Mouse (Mus musculus): Measurements from ENCODE around the gene Gm28047. TPM values are rescaled to one million over a fixed set of nuclear protein-coding genes. Genes with fewer than 3 reads are reported as not detected.

Gm28047 gene
- polyA plus RNA-seq, 1 experiment, result not detected

DNA sequence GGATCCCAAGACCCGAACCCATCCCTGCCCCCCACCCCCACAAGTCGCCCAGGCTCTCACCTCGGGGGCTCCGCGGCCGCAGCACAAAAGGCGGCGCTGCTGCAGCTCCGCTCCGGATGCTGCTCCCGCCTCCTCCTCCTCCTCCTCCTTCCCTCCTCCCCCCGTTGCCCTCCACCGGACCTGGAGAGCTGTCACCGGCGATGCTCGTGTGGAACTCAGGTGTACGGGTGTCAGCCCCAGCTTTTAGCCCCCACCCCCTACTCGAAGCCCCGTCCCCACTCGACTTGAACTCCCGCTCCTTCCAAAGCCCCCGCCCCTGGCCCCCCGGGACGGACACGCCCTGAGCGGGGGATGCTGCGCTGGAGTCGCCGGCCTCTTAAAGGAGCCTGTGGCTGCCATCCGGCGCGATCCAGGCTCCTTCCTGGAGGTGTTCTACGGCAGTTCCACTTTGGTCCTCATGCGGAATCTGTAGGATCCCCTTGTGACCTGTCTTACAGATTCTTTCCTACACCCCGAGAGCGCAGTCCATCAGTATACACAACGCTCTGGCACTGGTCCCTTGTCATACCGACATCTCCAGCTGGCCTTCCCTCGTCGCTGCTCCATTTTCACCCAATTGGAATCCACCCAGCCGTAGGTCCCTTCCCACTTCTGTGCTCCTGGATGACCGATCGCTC, 108.0 kb downstream of the Gm28047 start, which contains the start of gene Map3k12:
Gene Map3k12 (minus strand): TSS at position 337 of the 677 bp plus-strand sequence.
- peak within 1 kb of the TSS; percentile 37 for H3ac ChIP-seq (ENCODE audit: control insufficient read depth, insufficient read length)

DNA sequence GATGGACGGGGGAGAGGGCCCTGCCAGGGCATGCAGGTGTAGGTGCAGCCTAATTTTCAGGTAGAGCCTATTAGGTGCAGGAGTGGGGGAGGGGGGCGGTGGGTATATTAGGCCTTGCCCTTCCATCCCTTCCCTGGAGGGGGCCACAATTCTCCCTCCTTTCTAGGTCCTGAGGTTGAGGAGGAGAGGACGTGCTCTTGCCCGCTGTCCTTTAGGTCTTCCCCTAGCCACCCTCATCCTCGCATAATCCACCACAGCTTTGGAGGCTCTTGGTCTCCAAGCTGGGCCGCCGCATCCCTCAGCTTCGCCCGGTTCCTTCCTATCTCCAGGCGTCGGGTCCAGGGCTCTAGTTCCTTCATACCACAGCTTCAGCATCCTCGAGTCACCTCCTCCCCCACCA, 108.6 kb downstream of the Gm28047 start:
- TF ChIP-seq CEBPB (IDR thresholded peaks at IDR 0.05; ENCODE audit: insufficient read depth, poor library complexity, severe bottlenecking) (no peak), MYOD1 (IDR thresholded peaks at IDR 0.05; ENCODE audit: control insufficient read depth in 1 of 3, insufficient read length in 2 of 3, low read depth in 2 of 3) (no peak), E2F4 (IDR thresholded peaks at IDR 0.05; ENCODE audit: insufficient read depth) (no peak), POLR2A (IDR thresholded peaks at IDR 0.05; ENCODE audit: insufficient read length, low read depth) (no peak), POLR2AphosphoS2 (IDR thresholded peaks at IDR 0.05; ENCODE audit: insufficient read length, low read depth) (no peak), MAX (IDR thresholded peaks at IDR 0.05; ENCODE audit: low read depth) (no peak)
- Histone ChIP-seq H3K4me3 (peak overlapping the region; percentile 56), H3K27me3 (ENCODE audit: control insufficient read depth, insufficient read depth, insufficient read length) (no peaks in the 10 kb centered on the region), H3K4me2 (ENCODE audit: low read depth) (peak overlapping the region; percentile 100), H3K36me3 (ENCODE audit: control insufficient read depth, insufficient read depth) (no peaks in the 10 kb centered on the region), H3K79me2 (ENCODE audit: control insufficient read depth, insufficient read depth) (peaks cover 27% of the 10 kb centered on the region), H3ac (ENCODE audit: control insufficient read depth, insufficient read length) (peak overlapping the region; percentile 37)

More for the DNA sequence above, 108.0 kb downstream of the Gm28047 start, which contains the start of gene Map3k12:
- Histone ChIP-seq H3K36me3 (ENCODE audit: control insufficient read depth, insufficient read depth) (peaks cover 3% of the 10 kb centered on the region), H3K79me2 (ENCODE audit: control insufficient read depth, insufficient read depth) (peaks cover 29% of the 10 kb centered on the region), H3K4me2 (ENCODE audit: low read depth) (peak within 1 kb of the TSS; percentile 100), H3K4me3 (peak within 1 kb of the TSS; percentile 56), H3K27me3 (ENCODE audit: control insufficient read depth, insufficient read depth, insufficient read length) (no peaks in the 10 kb centered on the region)
- no peak for TF ChIP-seq TCF12 (IDR thresholded peaks at IDR 0.05; ENCODE audit: insufficient read depth, poor library complexity, severe bottlenecking)
- TF ChIP-seq POLR2AphosphoS2 (IDR thresholded peaks at IDR 0.05; ENCODE audit: insufficient read length, low read depth), result peak; percentile 60
- TF ChIP-seq POLR2A (IDR thresholded peaks at IDR 0.05; ENCODE audit: insufficient read length, low read depth), result peak; percentile 46

DNA sequence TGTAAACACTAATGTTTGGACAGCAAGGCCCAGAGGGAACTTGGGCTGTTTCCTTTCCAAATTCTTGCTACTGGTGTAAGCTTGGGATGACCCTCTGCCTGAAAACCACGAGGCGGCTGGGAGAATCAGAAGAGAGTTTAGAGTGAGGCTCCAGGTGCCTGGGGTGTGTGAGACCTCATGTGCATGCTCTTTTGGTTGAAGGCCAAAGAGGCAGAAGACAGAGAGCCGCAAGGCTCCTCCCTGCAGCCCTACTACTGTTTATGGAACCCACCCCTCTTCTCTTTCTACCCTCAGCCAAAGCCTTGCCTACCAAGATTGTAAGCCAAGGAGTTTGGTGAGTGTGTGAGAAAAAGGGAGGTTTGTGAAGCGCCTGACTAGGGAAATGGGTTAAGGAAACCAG, 109.1 kb downstream of the Gm28047 start:
- peaks cover 22% of the 10 kb centered on the region for H3K79me2 ChIP-seq (ENCODE audit: control insufficient read depth, insufficient read depth)
- no peak for TF ChIP-seq CEBPB (IDR thresholded peaks at IDR 0.05; ENCODE audit: insufficient read depth, poor library complexity, severe bottlenecking)
- H3K36me3 ChIP-seq (ENCODE audit: control insufficient read depth, insufficient read depth), result no peaks in the 10 kb centered on the region
- peak overlapping the region; percentile 100 for H3K4me2 ChIP-seq (ENCODE audit: low read depth)
- no peak overlapping the region for H3ac ChIP-seq (ENCODE audit: control insufficient read depth, insufficient read length)
- H3K4me3 ChIP-seq, result peak overlapping the region; percentile 56
- H3K27me3 ChIP-seq (ENCODE audit: control insufficient read depth, insufficient read depth, insufficient read length), result no peaks in the 10 kb centered on the region

DNA sequence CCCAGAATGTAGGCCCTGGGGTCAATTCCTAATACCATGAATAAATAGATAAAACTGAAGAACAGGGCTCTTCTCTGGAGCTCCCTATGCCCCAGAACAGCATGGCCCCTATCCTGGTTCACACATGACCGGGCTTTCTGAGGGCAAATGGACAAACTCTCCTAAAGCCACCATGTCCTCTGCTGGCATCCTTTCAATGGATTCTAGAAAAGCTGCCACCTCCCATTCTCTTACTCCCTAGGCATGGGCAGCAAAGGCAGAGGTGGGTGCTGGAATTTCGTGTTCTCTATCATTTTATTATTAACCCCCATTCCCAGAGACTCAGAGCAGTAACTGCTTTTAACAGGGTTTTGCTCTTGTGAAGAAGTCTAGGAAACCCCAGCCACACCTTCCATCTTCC, 109.6 kb downstream of the Gm28047 start:
- no peak overlapping the region for H3K4me2 ChIP-seq (ENCODE audit: low read depth)
- H3ac ChIP-seq (ENCODE audit: control insufficient read depth, insufficient read length), result no peak overlapping the region
- peaks cover 16% of the 10 kb centered on the region for H3K79me2 ChIP-seq (ENCODE audit: control insufficient read depth, insufficient read depth)
- no peak overlapping the region for H3K4me3 ChIP-seq
- no peaks in the 10 kb centered on the region for H3K27me3 ChIP-seq (ENCODE audit: control insufficient read depth, insufficient read depth, insufficient read length)
- TF ChIP-seq MAX (IDR thresholded peaks at IDR 0.05; ENCODE audit: low read depth) (no peak), POLR2A (IDR thresholded peaks at IDR 0.05; ENCODE audit: insufficient read length, low read depth) (no peak), SRF (IDR thresholded peaks at IDR 0.05; ENCODE audit: control insufficient read depth, insufficient read length, low read depth) (no peak), POLR2AphosphoS2 (IDR thresholded peaks at IDR 0.05; ENCODE audit: insufficient read length, low read depth) (no peak), USF1 (IDR thresholded peaks at IDR 0.05; ENCODE audit: low read depth) (no peak), TCF12 (IDR thresholded peaks at IDR 0.05; ENCODE audit: insufficient read depth, poor library complexity, severe bottlenecking) (no peak), TCF3 (IDR thresholded peaks at IDR 0.05; ENCODE audit: insufficient read length, low read depth) (no peak), MYOG (IDR thresholded peaks at IDR 0.05; ENCODE audit: control insufficient read depth in 1 of 3, insufficient read depth in 1 of 3, insufficient read length in 2 of 3, low read depth in 2 of 3) (no peak), CEBPB (IDR thresholded peaks at IDR 0.05; ENCODE audit: insufficient read depth, poor library complexity, severe bottlenecking) (no peak)
- no peaks in the 10 kb centered on the region for H3K36me3 ChIP-seq (ENCODE audit: control insufficient read depth, insufficient read depth)

DNA sequence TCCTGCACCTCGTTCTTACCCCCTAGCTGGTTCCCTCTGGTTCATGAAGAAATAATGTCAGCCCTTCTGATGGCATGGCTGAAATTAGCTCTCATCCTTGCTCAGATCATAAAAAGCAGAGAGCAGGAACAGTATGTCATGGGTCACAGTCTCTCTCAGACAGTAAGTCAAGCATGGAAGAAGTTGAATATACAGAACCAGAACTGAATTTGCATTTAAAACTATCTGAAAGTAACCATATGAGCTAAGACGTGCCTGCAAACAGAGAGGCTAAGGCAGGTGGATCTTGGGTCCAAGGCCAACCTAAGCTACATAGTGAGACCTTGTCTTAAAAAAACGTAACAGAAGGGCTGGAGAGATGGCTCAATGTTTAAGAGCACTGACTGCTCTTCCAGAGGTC, 111.9 kb downstream of the Gm28047 start:
- TF ChIP-seq MYOG (IDR thresholded peaks at IDR 0.05; ENCODE audit: control insufficient read depth in 1 of 3, insufficient read depth in 1 of 3, insufficient read length in 2 of 3, low read depth in 2 of 3) (no peak), POLR2AphosphoS2 (IDR thresholded peaks at IDR 0.05; ENCODE audit: insufficient read length, low read depth) (no peak), TCF12 (IDR thresholded peaks at IDR 0.05; ENCODE audit: insufficient read depth, poor library complexity, severe bottlenecking) (no peak), TCF3 (IDR thresholded peaks at IDR 0.05; ENCODE audit: insufficient read length, low read depth) (no peak), SRF (IDR thresholded peaks at IDR 0.05; ENCODE audit: control insufficient read depth, insufficient read length, low read depth) (no peak), CEBPB (IDR thresholded peaks at IDR 0.05; ENCODE audit: insufficient read depth, poor library complexity, severe bottlenecking) (no peak), REST (IDR thresholded peaks at IDR 0.05; ENCODE audit: insufficient read depth, insufficient read length) (no peak), E2F4 (IDR thresholded peaks at IDR 0.05; ENCODE audit: insufficient read depth) (no peak), MYOD1 (IDR thresholded peaks at IDR 0.05; ENCODE audit: control insufficient read depth in 1 of 3, insufficient read length in 2 of 3, low read depth in 2 of 3) (no peak), USF1 (IDR thresholded peaks at IDR 0.05; ENCODE audit: low read depth) (no peak)
- Histone ChIP-seq H3K27me3 (ENCODE audit: control insufficient read depth, insufficient read depth, insufficient read length) (no peaks in the 10 kb centered on the region), H3K36me3 (ENCODE audit: control insufficient read depth, insufficient read depth) (no peaks in the 10 kb centered on the region), H3ac (ENCODE audit: control insufficient read depth, insufficient read length) (no peak overlapping the region), H3K79me2 (ENCODE audit: control insufficient read depth, insufficient read depth) (no peaks in the 10 kb centered on the region), H3K4me3 (no peak overlapping the region), H3K4me2 (ENCODE audit: low read depth) (no peak overlapping the region)
